Mouse (Mus musculus) adrenal gland, adult 18-20 months (tissue): ENCODE results near the gene Zfp112. TPM values are rescaled to one million over a fixed set of nuclear protein-coding genes. Genes with fewer than 3 reads are reported as not detected.

ENCODE experiments used
- DNase-seq, 2 experiments: peaks; one replicate each; pipeline ENCODE4 v3.0.0; 2021 to 2022; ENCODE audit warnings: low spot score in 2 of 2
- total RNA-seq, 2 experiments: library from RNA; stranded (reverse); gene quantifications; 1 replicate in 1 of 2; 2 replicates in 1 of 2; pipeline ENCODE4 v1.2.3; 2021

Zfp112 gene
- total RNA-seq, 2 experiments from 2014 or later: 3.3 to 4.1 TPM

- DNase-seq: no peak
Observed at GRCm38 (mm10) chr7:24175337-24175711, 63.2 kb downstream of the Zfp112 start.

Other genes starting within 250 kb of the Zfp112 start
- not detected for gene Vmn1r177, start 245.9 kb upstream of the Zfp112 start, total RNA-seq
- gene Vmn1r178, start 220.3 kb upstream of the Zfp112 start, total RNA-seq: not detected
- not detected for gene Vmn1r179, start 185.3 kb upstream of the Zfp112 start, total RNA-seq
- not detected for gene Vmn1r180, start 161.7 kb upstream of the Zfp112 start, total RNA-seq
- gene Vmn1r181, start 137.7 kb upstream of the Zfp112 start, total RNA-seq: not detected
- gene V1rd19, start 110.6 kb upstream of the Zfp112 start, total RNA-seq: not detected
- not detected for gene Vmn1r183, start 59.1 kb upstream of the Zfp112 start, total RNA-seq
- 10 to 100 TPM; 23.3 to 32.2 TPM for gene Zfp180, start 30.4 kb upstream of the Zfp112 start, total RNA-seq
- 10 to 100 TPM in 1 of 2 experiments, 1 to 10 TPM in 1; 8.7 to 10.0 TPM for gene Zfp235, start 21.9 kb downstream of the Zfp112 start, total RNA-seq
- under 1 TPM in 1 of 2 experiments, not detected in 1; 0.19 TPM for gene Zfp114, start 62.7 kb downstream of the Zfp112 start, total RNA-seq
- 1 to 10 TPM; 7.2 to 8.2 TPM for gene Zfp111, start 99.1 kb downstream of the Zfp112 start, total RNA-seq
- gene Zfp109, start 125.2 kb downstream of the Zfp112 start, total RNA-seq: 1 to 10 TPM; 3.1 to 3.2 TPM
- gene Zfp108, start 142.5 kb downstream of the Zfp112 start, total RNA-seq: 1 to 10 TPM; 2.1 to 2.9 TPM
- gene Zfp93, start 158.1 kb downstream of the Zfp112 start, total RNA-seq: 1 to 10 TPM; 3.1 to 4.5 TPM
- 1 to 10 TPM; 6.9 to 7.0 TPM for gene Zfp61, start 188.9 kb downstream of the Zfp112 start, total RNA-seq
- gene Zfp94, start 204.4 kb downstream of the Zfp112 start, total RNA-seq: 1 to 10 TPM; 4.2 to 4.4 TPM
- 1 to 10 TPM in 1 of 2 experiments, under 1 TPM in 1; 0.73 to 1.3 TPM for gene Tescl, start 221.6 kb downstream of the Zfp112 start, total RNA-seq
- gene Lypd5, start 236.9 kb downstream of the Zfp112 start, total RNA-seq: not detected